Mouse (Mus musculus): ENCODE results near the gene Tbpl2. TPM values are rescaled to one million over a fixed set of nuclear protein-coding genes. Genes with fewer than 3 reads are reported as not detected.

The Tbpl2 gene
- not detected in 2 replicates for polyA plus RNA-seq (2014; fragmentation: Nextera tagmentation; extraction: Ambion mirVana)

GRCm38 (mm10) chr2:24096495-24096894 lies at the start of gene Tbpl2:
Gene Tbpl2 (minus strand): TSS chr2:24096595.
- no peak for ATAC-seq (ENCODE audit: low FRiP score)
- Histone ChIP-seq H3K36me3 (ENCODE audit: control insufficient read depth, insufficient read depth, low read length) (no peaks in the 10 kb centered on the region), H3K9ac (ENCODE audit: low read depth, low read length) (no peak within 1 kb of the TSS), H3K27me3 (ENCODE audit: control insufficient read depth, insufficient read depth, low read length) (no peaks in the 10 kb centered on the region), H3K4me2 (replicated peaks; ENCODE audit: low read depth, low read length) (no peak within 1 kb of the TSS), H3K27ac (ENCODE audit: low read depth, low read length) (no peak within 1 kb of the TSS), H3K4me3 (ENCODE audit: low read depth, low read length) (no peak within 1 kb of the TSS), H3K9me3 (ENCODE audit: control insufficient read depth, low read length) (no peaks in the 10 kb centered on the region), H3K4me1 (replicated peaks; ENCODE audit: control insufficient read depth, insufficient read depth, low read length) (no peaks in the 10 kb centered on the region)
- no peak for DNase-seq (ENCODE audit: low spot score)
- 74% methylated on average over 4 of the region's 4 CpGs for WGBS

GRCm38 (mm10) chr2:24134373-24134772 lies 38.0 kb upstream of the Tbpl2 start:
- DNase-seq (ENCODE audit: low spot score) (no peak), ATAC-seq (ENCODE audit: low FRiP score) (no peak)
- 93% methylated on average over 1 of the region's 1 CpGs for WGBS
- H3K36me3 ChIP-seq (ENCODE audit: control insufficient read depth, insufficient read depth, low read length): no peaks in the 10 kb centered on the region
- no peaks in the 10 kb centered on the region for H3K9me3 ChIP-seq (ENCODE audit: control insufficient read depth, low read length)
- no peaks in the 10 kb centered on the region for H3K4me1 ChIP-seq (replicated peaks; ENCODE audit: control insufficient read depth, insufficient read depth, low read length)
- no peaks in the 10 kb centered on the region for H3K27me3 ChIP-seq (ENCODE audit: control insufficient read depth, insufficient read depth, low read length)
- H3K9ac ChIP-seq (ENCODE audit: low read depth, low read length): no peak overlapping the region
- no peak overlapping the region for H3K27ac ChIP-seq (ENCODE audit: low read depth, low read length)
- no peak overlapping the region for H3K4me3 ChIP-seq (ENCODE audit: low read depth, low read length)
- no peak overlapping the region for H3K4me2 ChIP-seq (replicated peaks; ENCODE audit: low read depth, low read length)

GRCm38 (mm10) chr2:24109085-24109484 lies 12.7 kb upstream of the Tbpl2 start:
- no peak overlapping the region for H3K9ac ChIP-seq (ENCODE audit: low read depth, low read length)

DNA sequence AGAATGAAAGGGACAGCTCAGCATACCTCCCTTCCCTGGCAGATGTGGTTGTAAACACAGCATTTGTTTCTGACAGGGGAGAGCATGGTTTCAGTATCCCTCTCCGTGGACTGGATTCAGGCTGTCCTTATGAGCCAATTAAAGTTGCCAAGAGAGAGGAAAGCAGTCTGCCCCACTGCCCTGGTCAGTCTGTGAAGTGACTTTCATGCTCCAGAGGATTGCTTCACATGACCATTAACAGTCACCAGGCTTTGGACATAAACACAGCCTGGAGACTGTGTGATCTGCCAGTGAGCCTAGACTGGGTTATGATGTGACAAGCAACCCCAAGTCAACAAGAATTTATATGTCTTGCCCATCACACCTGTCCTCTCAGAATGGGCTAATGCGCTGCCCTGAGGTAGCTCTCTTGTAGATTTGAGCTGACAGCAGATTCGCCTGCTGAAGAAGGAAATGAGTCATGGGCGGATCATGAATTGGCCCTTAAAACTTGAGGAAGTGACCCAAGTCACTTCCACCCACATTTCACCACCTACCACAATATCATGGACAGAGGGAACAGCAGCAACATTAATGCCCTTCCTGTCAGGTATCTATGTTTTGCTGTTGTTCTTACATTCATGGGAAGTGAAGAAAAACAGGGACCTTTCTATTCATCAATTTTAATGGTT lies 7.4 kb upstream of the Tbpl2 start:
- ATAC-seq (ENCODE audit: low FRiP score) (no peak), DNase-seq (ENCODE audit: low spot score) (no peak)
- H3K27ac ChIP-seq (ENCODE audit: low read depth, low read length): no peak overlapping the region
- no peaks in the 10 kb centered on the region for H3K4me1 ChIP-seq (replicated peaks; ENCODE audit: control insufficient read depth, insufficient read depth, low read length)
- H3K9me3 ChIP-seq (ENCODE audit: control insufficient read depth, low read length): no peaks in the 10 kb centered on the region
- no peak overlapping the region for H3K4me3 ChIP-seq (ENCODE audit: low read depth, low read length)
- H3K9ac ChIP-seq (ENCODE audit: low read depth, low read length): no peak overlapping the region
- H3K4me2 ChIP-seq (replicated peaks; ENCODE audit: low read depth, low read length): no peak overlapping the region
- no peaks in the 10 kb centered on the region for H3K27me3 ChIP-seq (ENCODE audit: control insufficient read depth, insufficient read depth, low read length)
- H3K36me3 ChIP-seq (ENCODE audit: control insufficient read depth, insufficient read depth, low read length): no peaks in the 10 kb centered on the region
- WGBS: 91% methylated on average over 4 of the region's 4 CpGs

More at GRCm38 (mm10) chr2:24109085-24109484, 12.7 kb upstream of the Tbpl2 start:
- DNase-seq (ENCODE audit: low spot score): no peak
- H3K27ac ChIP-seq (ENCODE audit: low read depth, low read length): no peak overlapping the region
- H3K4me1 ChIP-seq (replicated peaks; ENCODE audit: control insufficient read depth, insufficient read depth, low read length): no peaks in the 10 kb centered on the region
- no peak overlapping the region for H3K4me2 ChIP-seq (replicated peaks; ENCODE audit: low read depth, low read length)
- no peaks in the 10 kb centered on the region for H3K27me3 ChIP-seq (ENCODE audit: control insufficient read depth, insufficient read depth, low read length)
- H3K9me3 ChIP-seq (ENCODE audit: control insufficient read depth, low read length): no peaks in the 10 kb centered on the region
- no peak overlapping the region for H3K4me3 ChIP-seq (ENCODE audit: low read depth, low read length)
- ATAC-seq (ENCODE audit: low FRiP score): no peak
- H3K36me3 ChIP-seq (ENCODE audit: control insufficient read depth, insufficient read depth, low read length): no peaks in the 10 kb centered on the region

DNA sequence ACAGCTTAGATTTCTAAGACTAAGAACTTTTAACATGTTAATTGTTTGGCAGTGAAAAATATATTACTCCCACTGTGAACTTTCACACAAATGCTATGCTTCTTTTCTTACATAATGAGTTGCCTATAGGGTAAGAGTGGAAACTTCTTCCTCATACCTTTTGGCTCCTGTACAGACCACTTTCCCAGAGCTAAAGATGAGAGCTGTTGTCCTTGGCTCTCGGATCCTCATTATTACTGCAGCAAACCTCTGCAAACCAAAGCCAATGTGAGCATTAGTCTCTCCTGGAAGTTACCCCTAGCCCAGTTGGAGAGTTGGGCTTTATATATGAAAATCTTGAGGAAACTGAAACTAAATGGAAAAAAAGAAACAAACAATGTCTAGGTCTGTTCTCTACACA lies 5.5 kb downstream of the Tbpl2 start:
- H3K4me1 ChIP-seq (replicated peaks; ENCODE audit: control insufficient read depth, insufficient read depth, low read length): no peaks in the 10 kb centered on the region
- H3K27ac ChIP-seq (ENCODE audit: low read depth, low read length): no peak overlapping the region
- H3K4me2 ChIP-seq (replicated peaks; ENCODE audit: low read depth, low read length): no peak overlapping the region
- no peaks in the 10 kb centered on the region for H3K9me3 ChIP-seq (ENCODE audit: control insufficient read depth, low read length)
- no peak overlapping the region for H3K4me3 ChIP-seq (ENCODE audit: low read depth, low read length)
- H3K9ac ChIP-seq (ENCODE audit: low read depth, low read length): no peak overlapping the region
- no peaks in the 10 kb centered on the region for H3K27me3 ChIP-seq (ENCODE audit: control insufficient read depth, insufficient read depth, low read length)
- ATAC-seq (ENCODE audit: low FRiP score) (no peak), DNase-seq (ENCODE audit: low spot score) (no peak)
- no peaks in the 10 kb centered on the region for H3K36me3 ChIP-seq (ENCODE audit: control insufficient read depth, insufficient read depth, low read length)
- WGBS: 88% methylated on average over 1 of the region's 1 CpGs

GRCm38 (mm10) chr2:24050459-24050858 lies 45.9 kb downstream of the Tbpl2 start:
- no peaks in the 10 kb centered on the region for H3K4me1 ChIP-seq (replicated peaks; ENCODE audit: control insufficient read depth, insufficient read depth, low read length)
- no peak for ATAC-seq (ENCODE audit: low FRiP score)
- no peaks in the 10 kb centered on the region for H3K36me3 ChIP-seq (ENCODE audit: control insufficient read depth, insufficient read depth, low read length)
- H3K9me3 ChIP-seq (ENCODE audit: control insufficient read depth, low read length): no peaks in the 10 kb centered on the region
- no peak overlapping the region for H3K4me3 ChIP-seq (ENCODE audit: low read depth, low read length)
- H3K27ac ChIP-seq (ENCODE audit: low read depth, low read length): no peak overlapping the region
- no peak for DNase-seq (ENCODE audit: low spot score)
- H3K9ac ChIP-seq (ENCODE audit: low read depth, low read length): no peak overlapping the region
- WGBS: 88% methylated on average over 3 of the region's 3 CpGs
- no peaks in the 10 kb centered on the region for H3K27me3 ChIP-seq (ENCODE audit: control insufficient read depth, insufficient read depth, low read length)
- no peak overlapping the region for H3K4me2 ChIP-seq (replicated peaks; ENCODE audit: low read depth, low read length)

- Histone ChIP-seq H3K4me2 (replicated peaks; ENCODE audit: low read depth, low read length) (peak within 1 kb of the TSS; percentile 38), H3K4me3 (ENCODE audit: low read depth, low read length) (peak within 1 kb of the TSS; percentile 23), H3K4me1 (replicated peaks; ENCODE audit: control insufficient read depth, insufficient read depth, low read length) (no peaks in the 10 kb centered on the region), H3K27ac (ENCODE audit: low read depth, low read length) (no peak within 1 kb of the TSS), H3K9ac (ENCODE audit: low read depth, low read length) (no peak within 1 kb of the TSS), H3K27me3 (ENCODE audit: control insufficient read depth, insufficient read depth, low read length) (no peaks in the 10 kb centered on the region), H3K36me3 (ENCODE audit: control insufficient read depth, insufficient read depth, low read length) (no peaks in the 10 kb centered on the region), H3K9me3 (ENCODE audit: control insufficient read depth, low read length) (no peaks in the 10 kb centered on the region)
- ATAC-seq (ENCODE audit: low FRiP score) (no peak), DNase-seq (ENCODE audit: low spot score) (peak; percentile 8)
- WGBS: 56% methylated on average over 7 of the region's 7 CpGs
Measured at GRCm38 (mm10) chr2:24049344-24049990, 46.9 kb downstream of the Tbpl2 start, which contains the start of gene Hnmt. Gene Hnmt (minus strand): TSS chr2:24049394.

- Histone ChIP-seq H3K4me1 (replicated peaks; ENCODE audit: control insufficient read depth, insufficient read depth, low read length) (no peaks in the 10 kb centered on the region), H3K36me3 (ENCODE audit: control insufficient read depth, insufficient read depth, low read length) (no peaks in the 10 kb centered on the region), H3K9ac (ENCODE audit: low read depth, low read length) (no peak overlapping the region), H3K4me3 (ENCODE audit: low read depth, low read length) (peak overlapping the region; percentile 23), H3K27me3 (ENCODE audit: control insufficient read depth, insufficient read depth, low read length) (no peaks in the 10 kb centered on the region), H3K4me2 (replicated peaks; ENCODE audit: low read depth, low read length) (peak overlapping the region; percentile 38), H3K27ac (ENCODE audit: low read depth, low read length) (no peak overlapping the region), H3K9me3 (ENCODE audit: control insufficient read depth, low read length) (no peaks in the 10 kb centered on the region)
- ATAC-seq (ENCODE audit: low FRiP score) (peak; percentile 85), DNase-seq (ENCODE audit: low spot score) (peak; percentile 54)
- WGBS: 18% methylated on average over 16 of the region's 16 CpGs
Measured at GRCm38 (mm10) chr2:24048480-24049097, 47.8 kb downstream of the Tbpl2 start.

Data from hindbrain, embryonic 11.5 days (tissue).